Mouse (Mus musculus): ENCODE measurements around the gene Spink4. TPM values are rescaled to one million over a fixed set of nuclear protein-coding genes. Genes with fewer than 3 reads are reported as not detected.

Gene Spink4
- total and polyA plus RNA-seq, 3 experiments: 0.19 to 1.4 TPM; not detected in 1

DNA sequence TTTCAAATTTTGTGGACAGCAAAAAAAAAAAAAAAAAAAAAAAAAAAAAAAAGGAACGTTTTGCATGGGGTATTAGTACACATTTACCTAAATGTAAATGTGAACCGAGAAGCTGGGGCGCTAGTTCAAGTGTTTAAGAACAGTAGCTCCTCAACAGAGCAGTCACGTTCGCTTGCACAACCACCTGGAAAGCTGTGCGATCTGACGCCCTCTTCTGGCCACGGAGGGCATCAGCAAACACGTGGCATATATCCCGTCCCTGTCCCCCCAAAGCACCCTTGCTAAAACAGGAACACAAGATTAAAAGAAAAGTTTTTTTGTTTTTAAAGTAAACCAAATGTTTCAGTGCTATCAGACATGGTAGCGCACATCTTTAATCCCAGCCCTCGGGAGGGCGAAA lies 51.9 kb downstream of the Spink4 start:
- peak; percentile 89 for DNase-seq (ENCODE audit: low read depth, low spot score)
- Histone ChIP-seq H3K9me3 (replicated peaks; ENCODE audit: insufficient read depth, low read length) (no peaks in the 10 kb centered on the region), H3K27me3 (ENCODE audit: control insufficient read depth in 1 of 2, insufficient read depth in 2 of 2, low read length in 2 of 2) (no peaks in the 10 kb centered on the region), H3K4me3 (ENCODE audit: control insufficient read depth in 1 of 2, insufficient read depth in 1 of 2, low read depth in 2 of 2, low read length in 2 of 2) (peak overlapping the region; percentile 90 to 94), H3K9ac (ENCODE audit: control insufficient read depth, low read depth, low read length, poor library complexity, severe bottlenecking) (peak overlapping the region; percentile 84), H3K36me3 (ENCODE audit: control insufficient read depth in 1 of 2, insufficient read depth in 2 of 2, low read length in 2 of 2) (peaks cover 15 to 29% of the 10 kb centered on the region in 2 experiments), H3K4me1 (ENCODE audit: control insufficient read depth in 1 of 2, insufficient read depth in 2 of 2, low read length in 2 of 2) (peaks cover 0 to 24% of the 10 kb centered on the region in 2 experiments; a peak in 3 of 4 replicates), H3K27ac (ENCODE audit: control insufficient read depth, low read depth, low read length) (peak overlapping the region; percentile 78), H3K79me2 (ENCODE audit: control insufficient read depth, insufficient read depth, low read length, poor library complexity) (peaks cover 50% of the 10 kb centered on the region)
- TF ChIP-seq E2F4 (IDR thresholded peaks at IDR 0.05; ENCODE audit: borderline replicate concordance, low read depth, low read length) (no peak), CHD2 (IDR thresholded peaks at IDR 0.05; ENCODE audit: low read length) (no peak), NRF1 (IDR thresholded peaks at IDR 0.05; ENCODE audit: insufficient read depth, low read depth, low read length, poor library complexity, severe bottlenecking) (no peak), ZNF384 (IDR thresholded peaks at IDR 0.05; ENCODE audit: low read depth, low read length) (peak; percentile 82), ETS1 (IDR thresholded peaks at IDR 0.05; ENCODE audit: low read depth, low read length) (0 out of 2 replicates have a peak, but pooled peaks have one; percentile 33), MAX (IDR thresholded peaks at IDR 0.05; ENCODE audit: low read length) (peak; percentile 99), EP300 (IDR thresholded peaks at IDR 0.05; ENCODE audit: low read depth in 1 of 2, low read length in 2 of 2) (0 out of 4 replicates have a peak, but pooled peaks of 1 of the 2 experiments have one; percentile 21), MYC (IDR thresholded peaks at IDR 0.05; ENCODE audit: low read depth, low read length) (peak; percentile 100), NELFE (IDR thresholded peaks at IDR 0.05; ENCODE audit: low read depth, low read length) (0 out of 2 replicates have a peak, but pooled peaks have one; percentile 24), ZMIZ1 (IDR thresholded peaks at IDR 0.05; ENCODE audit: low read depth, low read length) (no peak), SIN3A (IDR thresholded peaks at IDR 0.05; ENCODE audit: low read length) (peak; percentile 97), UBTF (IDR thresholded peaks at IDR 0.05; ENCODE audit: borderline replicate concordance, insufficient read depth, low read depth, low read length) (no peak), RCOR1 (IDR thresholded peaks at IDR 0.05; ENCODE audit: low read depth, low read length) (no peak), USF1 (IDR thresholded peaks at IDR 0.05; ENCODE audit: low read depth, low read length) (peak; percentile 83), MXI1 (IDR thresholded peaks at IDR 0.05; ENCODE audit: low read depth, low read length) (peak; percentile 99), HCFC1 (IDR thresholded peaks at IDR 0.05; ENCODE audit: low read depth, low read length) (peak; percentile 71), JUND (IDR thresholded peaks at IDR 0.05; ENCODE audit: low read depth, low read length) (0 out of 2 replicates have a peak, but pooled peaks have one; percentile 40), RAD21 (IDR thresholded peaks at IDR 0.05; ENCODE audit: low read depth, low read length) (peak; percentile 28), KAT2A (conservative IDR thresholded peaks at IDR 0.05; ENCODE audit: low read depth, low read length) (peak; percentile 37), BHLHE40 (IDR thresholded peaks at IDR 0.05; ENCODE audit: borderline replicate concordance, low read depth, low read length) (peak; percentile 93), CTCF (IDR thresholded peaks at IDR 0.05 in 2 of 3, conservative IDR thresholded peaks at IDR 0.05 in 1 of 3; ENCODE audit: control insufficient read depth in 1 of 3, insufficient read depth in 1 of 3, low read depth in 2 of 3, low read length in 3 of 3, poor library complexity in 1 of 3, severe bottlenecking in 1 of 3) (peak; percentile 81 to 87 (median 85)), ZKSCAN1 (IDR thresholded peaks at IDR 0.05; ENCODE audit: low read depth, low read length) (no peak), SMC3 (IDR thresholded peaks at IDR 0.05; ENCODE audit: low read depth, low read length) (peak; percentile 62), POLR2AphosphoS2 (IDR thresholded peaks at IDR 0.05; ENCODE audit: low read length) (no peak), USF2 (IDR thresholded peaks at IDR 0.05; ENCODE audit: borderline replicate concordance in 1 of 2, insufficient read depth in 1 of 2, low read depth in 1 of 2, low read length in 2 of 2) (peak in 1 of 2 experiments; percentile 36; a peak in 1 of 4 replicates), POLR2AphosphoS5 (IDR thresholded peaks at IDR 0.05; ENCODE audit: borderline replicate concordance, low read depth, low read length) (no peak), POLR2A (IDR thresholded peaks at IDR 0.05; ENCODE audit: control insufficient read depth in 1 of 2, insufficient read depth in 1 of 2, low read depth in 1 of 2, low read length in 2 of 2, poor library complexity in 1 of 2) (peak in 1 of 2 experiments; percentile 43; a peak in 1 of 4 replicates), ZC3H11A (IDR thresholded peaks at IDR 0.05; ENCODE audit: low read depth, low read length) (peak; percentile 20), TCF12 (IDR thresholded peaks at IDR 0.05; ENCODE audit: low read depth, low read length) (peak; percentile 50)
